Mouse (Mus musculus) myocyte (in vitro differentiated cells): ENCODE measurements around the gene Fhad1. TPM values are rescaled to one million over a fixed set of nuclear protein-coding genes. Genes with fewer than 3 reads are reported as not detected.

Experiments
- H3K27me3 ChIP-seq: one replicate; pipeline ENCODE4 v1.6.1; 2011; ENCODE audit not compliant: control insufficient read depth, insufficient read depth, insufficient read length
- H3K36me3 ChIP-seq: one replicate; pipeline ENCODE4 v1.6.1; 2011; ENCODE audit not compliant: control insufficient read depth, insufficient read depth
- H3K4me2 ChIP-seq: one replicate; pipeline ENCODE4 v1.6.1; 2011; ENCODE audit warnings: low read depth, control low read depth
- H3K4me3 ChIP-seq: one replicate; pipeline ENCODE4 v1.5.1; 2011; ENCODE audit warnings: mild to moderate bottlenecking, control low read depth, moderate library complexity
- H3K79me2 ChIP-seq: one replicate; pipeline ENCODE4 v1.6.1; 2011; ENCODE audit not compliant: control insufficient read depth, insufficient read depth
- H3ac ChIP-seq: one replicate; pipeline ENCODE4 v1.6.1; 2011; ENCODE audit not compliant: control insufficient read depth, insufficient read length
- CEBPB ChIP-seq: IDR thresholded peaks from 2 replicates; pipeline ENCODE4 v1.6.1; 2011; ENCODE audit warnings: mild to moderate bottlenecking, moderate library complexity; ENCODE audit not compliant: poor library complexity, insufficient read depth, severe bottlenecking
- E2F4 ChIP-seq: IDR thresholded peaks from one replicate; pipeline ENCODE4 v1.6.1; 2011; ENCODE audit warnings: mild to moderate bottlenecking, control low read depth, moderate library complexity; ENCODE audit not compliant: insufficient read depth
- MAX ChIP-seq: IDR thresholded peaks from one replicate; pipeline ENCODE4 v1.6.1; 2011; ENCODE audit warnings: low read depth, mild to moderate bottlenecking, control low read depth
- MYOD1 ChIP-seq, 3 experiments: IDR thresholded peaks; one replicate each; pipeline ENCODE4 v1.6.1; 2011; ENCODE audit warnings: control low read depth in 2 of 3, low read depth in 2 of 3, mild to moderate bottlenecking in 2 of 3, moderate library complexity in 1 of 3; ENCODE audit not compliant: insufficient read length in 2 of 3, control insufficient read depth in 1 of 3
- MYOG ChIP-seq, 3 experiments: IDR thresholded peaks; one replicate each; pipeline ENCODE4 v1.6.1; 2011; ENCODE audit warnings: control low read depth in 2 of 3, low read depth in 2 of 3, mild to moderate bottlenecking in 2 of 3; ENCODE audit not compliant: insufficient read length in 2 of 3, control insufficient read depth in 1 of 3, insufficient read depth in 1 of 3
- POLR2A ChIP-seq: IDR thresholded peaks from one replicate; pipeline ENCODE4 v1.6.1; 2011; ENCODE audit warnings: low read depth, mild to moderate bottlenecking, control low read depth, moderate library complexity; ENCODE audit not compliant: insufficient read length
- POLR2AphosphoS2 ChIP-seq: IDR thresholded peaks from one replicate; pipeline ENCODE4 v1.6.1; 2011; ENCODE audit warnings: low read depth, control low read depth; ENCODE audit not compliant: insufficient read length
- REST ChIP-seq: IDR thresholded peaks from one replicate; pipeline ENCODE4 v1.6.1; 2011; ENCODE audit warnings: mild to moderate bottlenecking, control low read depth, moderate library complexity; ENCODE audit not compliant: insufficient read depth, insufficient read length
- SRF ChIP-seq: IDR thresholded peaks from one replicate; pipeline ENCODE4 v1.6.1; 2011; ENCODE audit warnings: low read depth; ENCODE audit not compliant: control insufficient read depth, insufficient read length
- TCF12 ChIP-seq: IDR thresholded peaks from one replicate; pipeline ENCODE4 v1.6.1; 2011; ENCODE audit warnings: mild to moderate bottlenecking, control low read depth; ENCODE audit not compliant: poor library complexity, insufficient read depth, severe bottlenecking
- TCF3 ChIP-seq: IDR thresholded peaks from one replicate; pipeline ENCODE4 v1.6.1; 2011; ENCODE audit warnings: low read depth, control low read depth; ENCODE audit not compliant: insufficient read length
- USF1 ChIP-seq: IDR thresholded peaks from one replicate; pipeline ENCODE4 v1.6.1; 2011; ENCODE audit warnings: low read depth, mild to moderate bottlenecking, control low read depth, moderate library complexity
- polyA plus RNA-seq: library from polyadenylated mRNA; unstranded; fragments of >200 nt; fragmentation: generic; extraction: Trizol; gene quantifications from one replicate; pipeline ENCODE4 v1.2.1, GENCODE M21; 2012; ENCODE audit warnings: missing spikeins

Gene Fhad1
- polyA plus RNA-seq, 1 experiment = 0.17 TPM

GRCm38 (mm10) chr4:141958188-141958587, 56.7 kb downstream of the Fhad1 start:
- Histone ChIP-seq H3K27me3 (peaks cover 10% of the 10 kb centered on the region), H3K4me3 (no peak overlapping the region), H3K4me2 (peak overlapping the region; percentile 19), H3K36me3 (no peaks in the 10 kb centered on the region), H3ac (no peak overlapping the region), H3K79me2 (no peaks in the 10 kb centered on the region)
- TF ChIP-seq MYOD1 (IDR thresholded peaks at IDR 0.05; ENCODE audit: control insufficient read depth in 1 of 3, insufficient read length in 2 of 3, low read depth in 2 of 3) = no peak
- no peak for TF ChIP-seq POLR2AphosphoS2
- no peak for TF ChIP-seq MAX
- TF ChIP-seq MYOG (IDR thresholded peaks at IDR 0.05; ENCODE audit: control insufficient read depth in 1 of 3, insufficient read depth in 1 of 3, insufficient read length in 2 of 3, low read depth in 2 of 3) = no peak
- TF ChIP-seq TCF12 = no peak
- TF ChIP-seq E2F4 = no peak

- no peak overlapping the region for H3ac ChIP-seq
- H3K4me2 ChIP-seq = peak overlapping the region; percentile 19
- TF ChIP-seq MYOD1 (IDR thresholded peaks at IDR 0.05; ENCODE audit: control insufficient read depth in 1 of 3, insufficient read length in 2 of 3, low read depth in 2 of 3) (no peak), MAX (no peak)
- H3K79me2 ChIP-seq = no peaks in the 10 kb centered on the region
- H3K4me3 ChIP-seq = no peak overlapping the region
- H3K27me3 ChIP-seq = peaks cover 10% of the 10 kb centered on the region
- no peaks in the 10 kb centered on the region for H3K36me3 ChIP-seq
These were observed 57.1 kb downstream of the Fhad1 start for GRCm38 (mm10) chr4:141957740-141958139.

GRCm38 (mm10) chr4:141956931-141957330, 58.0 kb downstream of the Fhad1 start:
- H3K27me3 ChIP-seq = peaks cover 13% of the 10 kb centered on the region
- no peak overlapping the region for H3ac ChIP-seq
- H3K79me2 ChIP-seq = no peaks in the 10 kb centered on the region
- TF ChIP-seq SRF = no peak
- TF ChIP-seq REST = no peak
- no peak for TF ChIP-seq USF1
- no peak for TF ChIP-seq CEBPB
- no peak for TF ChIP-seq POLR2AphosphoS2
- no peak for TF ChIP-seq POLR2A
- no peak for TF ChIP-seq TCF3
- no peak for TF ChIP-seq MYOD1 (IDR thresholded peaks at IDR 0.05; ENCODE audit: control insufficient read depth in 1 of 3, insufficient read length in 2 of 3, low read depth in 2 of 3)
- no peak for TF ChIP-seq MAX
- TF ChIP-seq E2F4 = no peak
- TF ChIP-seq TCF12 = no peak
- no peak for TF ChIP-seq MYOG (IDR thresholded peaks at IDR 0.05; ENCODE audit: control insufficient read depth in 1 of 3, insufficient read depth in 1 of 3, insufficient read length in 2 of 3, low read depth in 2 of 3)
- no peak overlapping the region for H3K4me3 ChIP-seq
- no peaks in the 10 kb centered on the region for H3K36me3 ChIP-seq
- no peak overlapping the region for H3K4me2 ChIP-seq

- Histone ChIP-seq H3K4me3 (no peak overlapping the region), H3K27me3 (peaks cover 14% of the 10 kb centered on the region), H3K79me2 (no peaks in the 10 kb centered on the region), H3ac (no peak overlapping the region), H3K4me2 (no peak overlapping the region), H3K36me3 (no peaks in the 10 kb centered on the region)
- no peak for TF ChIP-seq SRF
- TF ChIP-seq USF1 = peak; percentile 48
These were observed 59.8 kb downstream of the Fhad1 start for GRCm38 (mm10) chr4:141954770-141955720.

- TF ChIP-seq MYOD1 (IDR thresholded peaks at IDR 0.05; ENCODE audit: control insufficient read depth in 1 of 3, insufficient read length in 2 of 3, low read depth in 2 of 3) = no peak
- Histone ChIP-seq H3K79me2 (no peaks in the 10 kb centered on the region), H3K27me3 (peaks cover 20% of the 10 kb centered on the region), H3ac (no peak overlapping the region), H3K4me2 (no peak overlapping the region), H3K36me3 (no peaks in the 10 kb centered on the region), H3K4me3 (no peak overlapping the region)
These were observed 61.0 kb downstream of the Fhad1 start for GRCm38 (mm10) chr4:141953859-141954258.

GRCm38 (mm10) chr4:141953291-141953690, 61.6 kb downstream of the Fhad1 start:
- Histone ChIP-seq H3K4me3 (no peak overlapping the region), H3K4me2 (no peak overlapping the region), H3K79me2 (no peaks in the 10 kb centered on the region), H3K36me3 (no peaks in the 10 kb centered on the region), H3ac (no peak overlapping the region), H3K27me3 (peaks cover 24% of the 10 kb centered on the region)
- TF ChIP-seq MAX = no peak
- no peak for TF ChIP-seq CEBPB
- TF ChIP-seq USF1 = no peak
- no peak for TF ChIP-seq MYOG (IDR thresholded peaks at IDR 0.05; ENCODE audit: control insufficient read depth in 1 of 3, insufficient read depth in 1 of 3, insufficient read length in 2 of 3, low read depth in 2 of 3)
- no peak for TF ChIP-seq TCF3
- TF ChIP-seq MYOD1 (IDR thresholded peaks at IDR 0.05; ENCODE audit: control insufficient read depth in 1 of 3, insufficient read length in 2 of 3, low read depth in 2 of 3) = no peak
- no peak for TF ChIP-seq TCF12
- no peak for TF ChIP-seq SRF
- TF ChIP-seq E2F4 = no peak
- TF ChIP-seq POLR2A = no peak
- no peak for TF ChIP-seq REST
- no peak for TF ChIP-seq POLR2AphosphoS2
